Mouse (Mus musculus): ENCODE measurements around the gene Selplg. TPM values are rescaled to one million over a fixed set of nuclear protein-coding genes. Genes with fewer than 3 reads are reported as not detected.

Selplg gene
- polyA plus RNA-seq, 1 experiment from 2014 or later, result 14.6 TPM

DNA sequence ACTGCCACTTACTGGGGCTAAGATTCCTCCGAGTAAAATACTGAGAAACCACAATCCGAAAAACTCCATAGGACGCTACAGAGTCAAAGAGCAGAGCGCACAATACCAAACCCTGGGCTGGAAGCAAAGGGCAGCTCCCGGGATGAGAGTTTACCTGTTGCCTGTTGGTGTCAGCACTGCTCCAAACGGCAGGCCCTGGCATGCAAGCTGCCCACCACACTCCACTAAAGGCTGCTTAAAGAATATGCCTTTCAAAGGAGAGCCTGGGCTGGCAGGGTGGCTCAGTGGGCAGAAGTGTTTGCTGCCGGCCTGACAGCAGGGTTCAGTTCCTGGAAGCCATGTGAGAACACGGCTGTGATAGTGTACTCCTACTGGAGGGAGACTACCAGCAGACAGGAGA lies 25.2 kb upstream of the Selplg start:
- Histone ChIP-seq H3K27ac (ENCODE audit: low read length) (no peak overlapping the region), H3K27me3 (replicated peaks; ENCODE audit: insufficient read depth, low read length) (no peaks in the 10 kb centered on the region), H3K36me3 (ENCODE audit: insufficient read depth, low read length) (no peaks in the 10 kb centered on the region), H3K4me3 (ENCODE audit: low read depth, low read length) (no peak overlapping the region), H3K4me2 (replicated peaks; ENCODE audit: low read depth, low read length) (no peak overlapping the region), H3K4me1 (ENCODE audit: insufficient read depth, low read depth, low read length) (peaks cover 9% of the 10 kb centered on the region; the same call in 1 of the 2 replicates), H3K9ac (replicated peaks; ENCODE audit: low read depth) (no peak overlapping the region), H3K9me3 (ENCODE audit: low read length) (no peaks in the 10 kb centered on the region)
- 64% methylated on average over 8 of the region's 8 CpGs for WGBS
- ATAC-seq (no peak), DNase-seq (ENCODE audit: low spot score) (no peak)
- TF ChIP-seq EP300 (IDR thresholded peaks at IDR 0.05), result no peak
- TF ChIP-seq CTCF (IDR thresholded peaks at IDR 0.05), result no peak

DNA sequence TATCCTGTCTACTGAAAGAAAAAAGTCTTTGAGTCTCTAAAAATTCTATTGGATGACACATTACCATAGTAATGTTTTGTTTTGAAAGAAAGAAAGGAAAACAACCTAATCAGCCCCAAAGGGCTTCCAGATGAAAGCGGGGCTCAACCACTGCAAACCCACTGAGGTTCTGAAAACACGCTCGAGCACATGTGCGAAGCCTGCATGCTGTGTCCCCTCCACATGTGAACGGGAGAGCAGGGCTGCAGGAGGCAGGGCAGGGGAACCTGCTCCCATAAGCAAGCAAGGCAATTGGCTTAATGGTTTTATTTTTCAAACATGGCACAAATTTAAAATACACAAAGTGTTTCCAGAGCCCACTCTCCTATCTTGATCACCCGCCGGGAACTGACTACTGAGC lies 24.2 kb upstream of the Selplg start:
- no peaks in the 10 kb centered on the region for H3K27me3 ChIP-seq (replicated peaks; ENCODE audit: insufficient read depth, low read length)
- H3K9ac ChIP-seq (replicated peaks; ENCODE audit: low read depth), result no peak overlapping the region
- 0 out of 2 replicates have a peak, but pooled peaks cover under 1% of the 10 kb centered on the region for H3K36me3 ChIP-seq (ENCODE audit: insufficient read depth, low read length)
- TF ChIP-seq CTCF (IDR thresholded peaks at IDR 0.05), result no peak
- no peak for TF ChIP-seq EP300 (IDR thresholded peaks at IDR 0.05)
- no peak for DNase-seq (ENCODE audit: low spot score)
- H3K4me1 ChIP-seq (ENCODE audit: insufficient read depth, low read depth, low read length), result peaks cover 9% of the 10 kb centered on the region; the same call in 1 of the 2 replicates
- ATAC-seq, result no peak
- WGBS, result 75% methylated on average over 7 of the region's 7 CpGs
- no peaks in the 10 kb centered on the region for H3K9me3 ChIP-seq (ENCODE audit: low read length)
- no peak overlapping the region for H3K4me2 ChIP-seq (replicated peaks; ENCODE audit: low read depth, low read length)
- no peak overlapping the region for H3K27ac ChIP-seq (ENCODE audit: low read length)
- no peak overlapping the region for H3K4me3 ChIP-seq (ENCODE audit: low read depth, low read length)

DNA sequence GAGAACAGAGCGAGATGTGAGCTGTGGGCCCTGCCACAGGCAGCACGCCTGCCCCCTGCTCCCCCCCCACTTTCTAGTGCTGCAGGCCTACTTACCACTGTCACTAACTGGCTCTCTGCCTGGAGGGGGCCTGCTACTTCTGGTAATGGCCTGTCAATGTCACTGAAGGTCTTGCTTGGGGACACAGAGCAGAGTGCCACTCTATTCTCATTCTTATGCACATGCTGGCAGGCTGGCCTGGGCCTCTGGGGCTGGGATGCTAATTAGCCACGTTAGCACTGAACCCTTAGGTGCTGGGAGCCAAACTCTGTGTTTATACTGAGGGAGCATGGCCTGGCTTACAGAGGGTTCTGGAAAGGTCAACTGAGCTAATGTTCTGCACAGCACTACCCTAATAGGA lies 23.3 kb upstream of the Selplg start:
- peaks cover 10% of the 10 kb centered on the region; the same call in 1 of the 2 replicates for H3K36me3 ChIP-seq (ENCODE audit: insufficient read depth, low read length)
- no peak overlapping the region for H3K4me2 ChIP-seq (replicated peaks; ENCODE audit: low read depth, low read length)
- DNase-seq (ENCODE audit: low spot score), result no peak
- peak; percentile 48 for ATAC-seq
- 0 out of 2 replicates have a peak overlapping the region, but pooled peaks have one; percentile 7 for H3K27ac ChIP-seq (ENCODE audit: low read length)
- peaks cover 9% of the 10 kb centered on the region; the same call in 1 of the 2 replicates for H3K4me1 ChIP-seq (ENCODE audit: insufficient read depth, low read depth, low read length)
- no peaks in the 10 kb centered on the region for H3K9me3 ChIP-seq (ENCODE audit: low read length)
- no peak overlapping the region for H3K4me3 ChIP-seq (ENCODE audit: low read depth, low read length)
- H3K27me3 ChIP-seq (replicated peaks; ENCODE audit: insufficient read depth, low read length), result no peaks in the 10 kb centered on the region
- no peak for TF ChIP-seq EP300 (IDR thresholded peaks at IDR 0.05)
- no peak for TF ChIP-seq CTCF (IDR thresholded peaks at IDR 0.05)
- WGBS, result 51% methylated on average over 3 of the region's 3 CpGs
- no peak overlapping the region for H3K9ac ChIP-seq (replicated peaks; ENCODE audit: low read depth)

DNA sequence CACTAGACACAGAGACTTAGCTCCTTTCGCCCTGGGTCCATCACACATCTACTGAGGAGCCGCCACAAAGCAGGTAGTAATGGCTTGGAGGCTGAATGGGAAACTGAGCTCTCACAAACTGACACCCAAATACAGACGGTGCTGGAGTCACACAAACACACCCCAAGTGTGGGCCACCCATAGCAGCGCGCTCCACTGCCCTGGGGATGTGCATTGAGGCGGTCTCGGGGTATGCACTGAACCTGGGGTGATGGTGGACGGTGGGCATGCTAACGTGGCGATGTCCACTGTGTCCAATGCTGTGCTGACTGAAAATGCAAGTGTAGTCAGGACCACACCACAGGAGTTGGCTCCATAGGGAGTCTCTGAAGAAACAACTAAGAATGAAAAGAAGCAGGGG lies 22.7 kb upstream of the Selplg start:
- Histone ChIP-seq H3K4me1 (ENCODE audit: insufficient read depth, low read depth, low read length) (peaks cover 9% of the 10 kb centered on the region; the same call in 1 of the 2 replicates), H3K27ac (ENCODE audit: low read length) (no peak overlapping the region), H3K36me3 (ENCODE audit: insufficient read depth, low read length) (peaks cover 14% of the 10 kb centered on the region; the same call in 1 of the 2 replicates), H3K9ac (replicated peaks; ENCODE audit: low read depth) (no peak overlapping the region), H3K27me3 (replicated peaks; ENCODE audit: insufficient read depth, low read length) (no peaks in the 10 kb centered on the region), H3K4me2 (replicated peaks; ENCODE audit: low read depth, low read length) (no peak overlapping the region), H3K4me3 (ENCODE audit: low read depth, low read length) (no peak overlapping the region), H3K9me3 (ENCODE audit: low read length) (no peaks in the 10 kb centered on the region)
- TF ChIP-seq EP300 (IDR thresholded peaks at IDR 0.05) (no peak), CTCF (IDR thresholded peaks at IDR 0.05) (no peak)
- no peak for ATAC-seq
- DNase-seq (ENCODE audit: low spot score), result no peak
- WGBS, result 93% methylated on average over 10 of the region's 10 CpGs

DNA sequence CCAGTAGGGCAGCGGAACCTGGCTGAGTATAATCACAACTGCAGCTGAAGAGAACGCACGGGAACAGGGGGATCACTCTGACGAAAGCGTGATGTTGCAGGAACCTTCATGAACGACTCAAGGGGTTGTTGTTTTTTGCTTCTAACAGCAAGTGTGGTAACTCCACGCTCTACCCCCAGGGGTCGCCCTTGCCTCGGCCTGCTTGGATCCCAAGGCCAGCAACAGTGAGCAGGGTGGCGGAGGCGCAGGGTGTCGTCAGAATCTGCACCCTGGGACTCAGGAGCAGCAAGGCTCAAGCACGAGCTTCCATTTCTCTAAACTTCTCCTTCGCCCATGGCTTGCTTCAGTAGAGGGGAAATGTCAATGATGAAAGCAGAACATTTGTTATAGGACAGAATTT lies 22.1 kb upstream of the Selplg start:
- ATAC-seq (peak; percentile 51), DNase-seq (ENCODE audit: low spot score) (peak; percentile 86)
- Histone ChIP-seq H3K4me3 (ENCODE audit: low read depth, low read length) (no peak overlapping the region), H3K4me1 (ENCODE audit: insufficient read depth, low read depth, low read length) (peaks cover 5% of the 10 kb centered on the region; the same call in 1 of the 2 replicates), H3K27me3 (replicated peaks; ENCODE audit: insufficient read depth, low read length) (no peaks in the 10 kb centered on the region), H3K36me3 (ENCODE audit: insufficient read depth, low read length) (peaks cover 20% of the 10 kb centered on the region; the same call in 1 of the 2 replicates), H3K27ac (ENCODE audit: low read length) (no peak overlapping the region), H3K9ac (replicated peaks; ENCODE audit: low read depth) (no peak overlapping the region), H3K4me2 (replicated peaks; ENCODE audit: low read depth, low read length) (no peak overlapping the region), H3K9me3 (ENCODE audit: low read length) (no peaks in the 10 kb centered on the region)
- 41% methylated on average over 14 of the region's 14 CpGs for WGBS
- TF ChIP-seq CTCF (IDR thresholded peaks at IDR 0.05) (peak; percentile 99), EP300 (IDR thresholded peaks at IDR 0.05) (no peak)

DNA sequence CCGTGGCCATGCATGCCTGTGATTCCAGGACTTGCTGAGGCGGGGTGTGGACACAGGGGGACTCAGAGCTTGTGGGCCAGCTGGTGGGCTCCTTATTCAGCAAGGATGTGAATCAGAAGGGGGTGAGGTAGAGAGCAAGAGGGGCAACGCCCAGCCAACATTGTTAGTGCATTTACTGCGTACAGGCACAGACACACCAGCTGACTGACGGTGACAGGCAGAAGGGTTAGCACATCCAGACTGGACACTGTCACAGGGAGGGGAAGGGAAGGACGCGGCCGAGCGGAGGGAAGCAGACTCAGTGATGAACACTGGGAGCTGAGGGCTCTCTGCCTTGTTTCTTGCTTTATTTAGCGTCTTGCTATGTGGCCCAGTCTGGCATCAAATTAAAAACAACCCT lies 21.1 kb upstream of the Selplg start:
- H3K36me3 ChIP-seq (ENCODE audit: insufficient read depth, low read length), result peaks cover 25% of the 10 kb centered on the region; the same call in 1 of the 2 replicates
- DNase-seq (ENCODE audit: low spot score), result no peak
- no peak overlapping the region for H3K9ac ChIP-seq (replicated peaks; ENCODE audit: low read depth)
- H3K4me1 ChIP-seq (ENCODE audit: insufficient read depth, low read depth, low read length), result no peaks in the 10 kb centered on the region
- TF ChIP-seq CTCF (IDR thresholded peaks at IDR 0.05) (no peak), EP300 (IDR thresholded peaks at IDR 0.05) (no peak)
- no peaks in the 10 kb centered on the region for H3K9me3 ChIP-seq (ENCODE audit: low read length)
- no peak overlapping the region for H3K4me3 ChIP-seq (ENCODE audit: low read depth, low read length)
- H3K27me3 ChIP-seq (replicated peaks; ENCODE audit: insufficient read depth, low read length), result no peaks in the 10 kb centered on the region
- no peak overlapping the region for H3K27ac ChIP-seq (ENCODE audit: low read length)
- WGBS, result 87% methylated on average over 10 of the region's 10 CpGs
- H3K4me2 ChIP-seq (replicated peaks; ENCODE audit: low read depth, low read length), result no peak overlapping the region
- ATAC-seq, result no peak

DNA sequence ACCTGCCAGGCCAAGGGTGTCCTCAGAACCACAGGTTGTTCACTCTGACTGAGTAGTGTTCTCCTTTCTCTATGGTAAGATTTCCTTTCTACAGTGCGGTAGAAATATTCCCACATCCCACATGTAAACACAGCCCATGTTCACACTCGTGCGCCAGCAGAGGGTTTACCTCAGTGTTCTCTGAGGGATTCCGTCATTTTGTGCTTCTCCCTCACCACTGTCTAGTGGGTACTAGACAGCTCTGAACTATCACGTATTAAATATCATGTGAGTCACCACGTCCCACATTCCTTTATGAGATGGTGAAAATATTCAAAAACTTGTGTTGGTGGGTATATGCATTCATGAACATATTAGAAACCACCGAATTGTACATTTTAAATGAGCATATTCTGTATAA lies 20.0 kb upstream of the Selplg start:
- no peaks in the 10 kb centered on the region for H3K9me3 ChIP-seq (ENCODE audit: low read length)
- no peaks in the 10 kb centered on the region for H3K27me3 ChIP-seq (replicated peaks; ENCODE audit: insufficient read depth, low read length)
- H3K9ac ChIP-seq (replicated peaks; ENCODE audit: low read depth), result no peak overlapping the region
- H3K4me1 ChIP-seq (ENCODE audit: insufficient read depth, low read depth, low read length), result no peaks in the 10 kb centered on the region
- no peak for DNase-seq (ENCODE audit: low spot score)
- no peak overlapping the region for H3K27ac ChIP-seq (ENCODE audit: low read length)
- no peak for ATAC-seq
- TF ChIP-seq CTCF (IDR thresholded peaks at IDR 0.05) (no peak), EP300 (IDR thresholded peaks at IDR 0.05) (no peak)
- H3K36me3 ChIP-seq (ENCODE audit: insufficient read depth, low read length), result peaks cover 36% of the 10 kb centered on the region; the same call in 1 of the 2 replicates
- no peak overlapping the region for H3K4me3 ChIP-seq (ENCODE audit: low read depth, low read length)
- 82% methylated on average over 7 of the region's 7 CpGs for WGBS
- no peak overlapping the region for H3K4me2 ChIP-seq (replicated peaks; ENCODE audit: low read depth, low read length)
